Mouse (Mus musculus) forebrain, embryonic 14.5 days (tissue): Measurements from ENCODE around the gene Rln1. TPM values are rescaled to one million over a fixed set of nuclear protein-coding genes. Genes with fewer than 3 reads are reported as not detected.

ENCODE experiments used
- ATAC-seq: fragments of 200-750 bp; cut with Nextera tagmentation; 2 replicates; pipeline ENCODE4 v1.8.0; 2017; ENCODE audit warnings: mild to moderate bottlenecking, moderate library complexity
- DNase-seq: peaks from one replicate; pipeline ENCODE4 v3.0.0-alpha.2; 2015; ENCODE audit warnings: low spot score
- H3K27ac ChIP-seq: fragments of 300-500 bp; sonication (generic); 2 replicates; pipeline ENCODE4 v1.5.1; 2014; ENCODE audit warnings: low read depth, mild to moderate bottlenecking, control low read depth, low read length, moderate library complexity
- H3K27me3 ChIP-seq: fragments of 300-500 bp; sonication (generic); replicated peaks from 2 replicates; pipeline ENCODE4 v1.6.1; 2014; ENCODE audit warnings: low read length, control low read depth, mixed read lengths; ENCODE audit not compliant: control insufficient read depth, insufficient read depth
- H3K36me3 ChIP-seq: fragments of 300-500 bp; sonication (generic); 2 replicates; pipeline ENCODE4 v1.6.1; 2014; ENCODE audit warnings: low read length, control low read depth; ENCODE audit not compliant: control insufficient read depth, insufficient read depth
- H3K4me1 ChIP-seq: fragments of 300-500 bp; sonication (generic); 2 replicates; pipeline ENCODE4 v1.6.1; 2014; ENCODE audit warnings: antibody characterized with exemption, low read length, control low read depth; ENCODE audit not compliant: control insufficient read depth, insufficient read depth
- H3K4me2 ChIP-seq: fragments of 300-500 bp; sonication (generic); 2 replicates; pipeline ENCODE4 v1.6.1; 2014; ENCODE audit warnings: mild to moderate bottlenecking, control low read depth, low read length
- H3K4me3 ChIP-seq: fragments of 300-500 bp; sonication (generic); 2 replicates; pipeline ENCODE4 v1.5.1; 2014; ENCODE audit warnings: low read depth, low read length, control low read depth
- H3K9ac ChIP-seq: fragments of 300-500 bp; sonication (generic); 2 replicates; pipeline ENCODE4 v1.6.1; 2014; ENCODE audit warnings: mild to moderate bottlenecking, low read length, control low read depth, moderate library complexity
- H3K9me3 ChIP-seq: fragments of 300-500 bp; sonication (generic); replicated peaks from 2 replicates; pipeline ENCODE4 v1.6.1; 2016; ENCODE audit warnings: low read length, control low read depth, mixed read lengths; ENCODE audit not compliant: control insufficient read depth
- WGBS: fragments of 180-500 bp; shearing (Covaris S2); extraction: QIAGEN DNeasy Blood & Tissue Kit; methylation state at CpG from one replicate; pipeline ENCODE4 v1.1.7; 2014; 5-methylcytosine and 5-hydroxymethylcytosine counted together
- polyA plus RNA-seq: library from polyadenylated mRNA; unstranded; fragments of >200 nt; fragmentation: Nextera tagmentation; extraction: Ambion mirVana; gene quantifications from 2 replicates; pipeline ENCODE4 v1.2.1, GENCODE M21; 2014

The Rln1 gene
- polyA plus RNA-seq, 1 experiment from 2014 or later: 3.9 TPM

- Histone ChIP-seq H3K4me3 (no peak overlapping the region), H3K27me3 (no peaks in the 10 kb centered on the region), H3K36me3 (peaks cover 8% of the 10 kb centered on the region; the same call in 1 of the 2 replicates), H3K9ac (no peak overlapping the region), H3K4me2 (no peak overlapping the region), H3K27ac (no peak overlapping the region), H3K9me3 (no peaks in the 10 kb centered on the region), H3K4me1 (no peaks in the 10 kb centered on the region)
- WGBS: 85% methylated on average over 6 of the region's 6 CpGs
- ATAC-seq (no peak), DNase-seq (no peak)
Observed at GRCm38 (mm10) chr19:29345636-29346035, 11.2 kb upstream of the Rln1 start.

- H3K4me2 ChIP-seq: no peak overlapping the region
- no peaks in the 10 kb centered on the region for H3K27me3 ChIP-seq
- ATAC-seq (no peak), DNase-seq (no peak)
- H3K9me3 ChIP-seq: no peaks in the 10 kb centered on the region
- no peak overlapping the region for H3K4me3 ChIP-seq
- H3K9ac ChIP-seq: no peak overlapping the region
- H3K36me3 ChIP-seq: peaks cover 4% of the 10 kb centered on the region; the same call in 1 of the 2 replicates
- no peak overlapping the region for H3K27ac ChIP-seq
- H3K4me1 ChIP-seq: no peaks in the 10 kb centered on the region
Observed at GRCm38 (mm10) chr19:29344868-29345267, 10.4 kb upstream of the Rln1 start.

GRCm38 (mm10) chr19:29342281-29342680 is 7.8 kb upstream of the Rln1 start:
- Histone ChIP-seq H3K4me2 (no peak overlapping the region), H3K27me3 (no peaks in the 10 kb centered on the region), H3K4me1 (no peaks in the 10 kb centered on the region), H3K4me3 (no peak overlapping the region), H3K36me3 (no peaks in the 10 kb centered on the region), H3K9ac (no peak overlapping the region), H3K27ac (no peak overlapping the region), H3K9me3 (no peaks in the 10 kb centered on the region)
- WGBS: 92% methylated on average over 6 of the region's 6 CpGs
- no peak for ATAC-seq
- DNase-seq: no peak

GRCm38 (mm10) chr19:29341029-29341428 is 6.6 kb upstream of the Rln1 start:
- ATAC-seq (no peak), DNase-seq (no peak)
- no peak overlapping the region for H3K9ac ChIP-seq
- no peaks in the 10 kb centered on the region for H3K36me3 ChIP-seq
- H3K4me3 ChIP-seq: no peak overlapping the region
- whole genome bisulfite sequencing: 87% methylated on average over 4 of the region's 4 CpGs
- H3K9me3 ChIP-seq: no peaks in the 10 kb centered on the region
- H3K4me2 ChIP-seq: no peak overlapping the region
- H3K4me1 ChIP-seq: no peaks in the 10 kb centered on the region
- no peaks in the 10 kb centered on the region for H3K27me3 ChIP-seq
- H3K27ac ChIP-seq: no peak overlapping the region

- Histone ChIP-seq H3K4me3 (no peak overlapping the region), H3K4me1 (peaks cover 3% of the 10 kb centered on the region; the same call in 1 of the 2 replicates), H3K4me2 (no peak overlapping the region), H3K27ac (no peak overlapping the region), H3K27me3 (no peaks in the 10 kb centered on the region), H3K9me3 (no peaks in the 10 kb centered on the region), H3K36me3 (no peaks in the 10 kb centered on the region), H3K9ac (no peak overlapping the region)
- DNase-seq: no peak
- 88% methylated on average over 2 of the region's 2 CpGs for WGBS
- ATAC-seq: no peak
Observed at GRCm38 (mm10) chr19:29336624-29337023, 2.2 kb upstream of the Rln1 start.

- DNase-seq: no peak
- Histone ChIP-seq H3K9me3 (no peaks in the 10 kb centered on the region), H3K4me3 (no peak overlapping the region), H3K27me3 (no peaks in the 10 kb centered on the region), H3K9ac (no peak overlapping the region), H3K27ac (no peak overlapping the region), H3K36me3 (no peaks in the 10 kb centered on the region), H3K4me1 (no peaks in the 10 kb centered on the region), H3K4me2 (no peak overlapping the region)
- ATAC-seq: no peak
- WGBS: 74% methylated on average over 13 of the region's 13 CpGs
Observed at GRCm38 (mm10) chr19:29326822-29327552, 7.5 kb downstream of the Rln1 start.

- H3K27me3 ChIP-seq: no peaks in the 10 kb centered on the region
- ATAC-seq (no peak), DNase-seq (peak; percentile 33)
- 76% methylated on average over 4 of the region's 4 CpGs for WGBS
- no peak overlapping the region for H3K4me2 ChIP-seq
- H3K36me3 ChIP-seq: no peaks in the 10 kb centered on the region
- H3K4me1 ChIP-seq: no peaks in the 10 kb centered on the region
- H3K4me3 ChIP-seq: no peak overlapping the region
- H3K9ac ChIP-seq: no peak overlapping the region
- no peaks in the 10 kb centered on the region for H3K9me3 ChIP-seq
- H3K27ac ChIP-seq: no peak overlapping the region
Observed at GRCm38 (mm10) chr19:29326396-29326795, 8.1 kb downstream of the Rln1 start.

- H3K9me3 ChIP-seq: no peaks in the 10 kb centered on the region
- H3K36me3 ChIP-seq: no peaks in the 10 kb centered on the region
- ATAC-seq (no peak), DNase-seq (no peak)
- H3K4me3 ChIP-seq: no peak overlapping the region
- WGBS: 73% methylated on average over 9 of the region's 9 CpGs
- H3K4me1 ChIP-seq: no peaks in the 10 kb centered on the region
- H3K4me2 ChIP-seq: peak overlapping the region; percentile 52; the same call in 1 of the 2 replicates
- no peaks in the 10 kb centered on the region for H3K27me3 ChIP-seq
- no peak overlapping the region for H3K9ac ChIP-seq
- no peak overlapping the region for H3K27ac ChIP-seq
Observed at GRCm38 (mm10) chr19:29325852-29326180, 8.7 kb downstream of the Rln1 start.

GRCm38 (mm10) chr19:29325053-29325851 is 9.2 kb downstream of the Rln1 start, which contains the start of gene Insl6:
Gene Insl6 (minus strand): TSS chr19:29325356.
- no peak within 1 kb of the TSS for H3K27ac ChIP-seq
- DNase-seq (peak; percentile 53), ATAC-seq (peak; percentile 92)
- H3K4me3 ChIP-seq: peak within 1 kb of the TSS; percentile 22
- WGBS: 5% methylated on average over 31 of the region's 31 CpGs
- H3K36me3 ChIP-seq: no peaks in the 10 kb centered on the region
- H3K9me3 ChIP-seq: no peaks in the 10 kb centered on the region
- H3K4me1 ChIP-seq: no peaks in the 10 kb centered on the region
- H3K9ac ChIP-seq: no peak within 1 kb of the TSS; the same call in 1 of the 2 replicates
- no peaks in the 10 kb centered on the region for H3K27me3 ChIP-seq
- peak within 1 kb of the TSS; percentile 52 for H3K4me2 ChIP-seq
